Mouse (Mus musculus) myocyte (in vitro differentiated cells): ENCODE results near the gene Pink1.

ENCODE experiments used
- E2F4 ChIP-seq: IDR thresholded peaks from one replicate; pipeline ENCODE4 v1.6.1; 2011; ENCODE audit warnings: mild to moderate bottlenecking, control low read depth, moderate library complexity; ENCODE audit not compliant: insufficient read depth
- MAX ChIP-seq: IDR thresholded peaks from one replicate; pipeline ENCODE4 v1.6.1; 2011; ENCODE audit warnings: low read depth, mild to moderate bottlenecking, control low read depth
- MYOG ChIP-seq, 3 experiments: IDR thresholded peaks; one replicate each; pipeline ENCODE4 v1.6.1; 2011; ENCODE audit warnings: control low read depth in 2 of 3, low read depth in 2 of 3, mild to moderate bottlenecking in 2 of 3; ENCODE audit not compliant: insufficient read length in 2 of 3, control insufficient read depth in 1 of 3, insufficient read depth in 1 of 3
- POLR2A ChIP-seq: IDR thresholded peaks from one replicate; pipeline ENCODE4 v1.6.1; 2011; ENCODE audit warnings: low read depth, mild to moderate bottlenecking, control low read depth, moderate library complexity; ENCODE audit not compliant: insufficient read length
- POLR2AphosphoS2 ChIP-seq: IDR thresholded peaks from one replicate; pipeline ENCODE4 v1.6.1; 2011; ENCODE audit warnings: low read depth, control low read depth; ENCODE audit not compliant: insufficient read length
- SRF ChIP-seq: IDR thresholded peaks from one replicate; pipeline ENCODE4 v1.6.1; 2011; ENCODE audit warnings: low read depth; ENCODE audit not compliant: control insufficient read depth, insufficient read length

DNA sequence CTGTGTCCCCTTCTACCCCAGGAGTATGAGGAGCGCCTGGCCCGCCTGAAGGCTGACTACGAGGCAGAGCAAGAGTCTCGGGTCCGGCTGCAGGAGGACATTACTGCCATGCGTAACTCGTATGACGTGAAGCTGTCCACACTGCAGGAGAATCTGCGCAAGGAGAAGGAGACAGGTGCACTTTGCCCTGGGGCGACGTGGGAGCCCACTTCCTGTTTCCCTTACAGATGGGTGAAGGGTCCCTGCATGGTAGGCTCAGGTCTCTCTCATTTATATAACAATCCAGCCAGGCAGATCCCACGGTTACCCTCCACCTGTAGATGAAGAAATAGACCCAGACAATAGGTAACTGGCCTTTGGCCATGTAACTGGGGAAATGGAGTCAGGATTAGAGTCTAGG lies 39.7 kb downstream of the Pink1 start:
- TF ChIP-seq POLR2A (no peak), MYOG (IDR thresholded peaks at IDR 0.05; ENCODE audit: control insufficient read depth in 1 of 3, insufficient read depth in 1 of 3, insufficient read length in 2 of 3, low read depth in 2 of 3) (no peak), E2F4 (no peak), POLR2AphosphoS2 (no peak), MAX (no peak), SRF (no peak)
